Mouse (Mus musculus) spleen, embryonic (tissue): ENCODE results near the gene Gm49394.

Experiments
- CTCF ChIA-PET: fragments of 350-600 bp; sonication (Branson Sonifier 250); formaldehyde crosslinking; loops from one replicate; lab custom pipeline; 2022; lab: Charles Lee

Gm49394 gene

DNA sequence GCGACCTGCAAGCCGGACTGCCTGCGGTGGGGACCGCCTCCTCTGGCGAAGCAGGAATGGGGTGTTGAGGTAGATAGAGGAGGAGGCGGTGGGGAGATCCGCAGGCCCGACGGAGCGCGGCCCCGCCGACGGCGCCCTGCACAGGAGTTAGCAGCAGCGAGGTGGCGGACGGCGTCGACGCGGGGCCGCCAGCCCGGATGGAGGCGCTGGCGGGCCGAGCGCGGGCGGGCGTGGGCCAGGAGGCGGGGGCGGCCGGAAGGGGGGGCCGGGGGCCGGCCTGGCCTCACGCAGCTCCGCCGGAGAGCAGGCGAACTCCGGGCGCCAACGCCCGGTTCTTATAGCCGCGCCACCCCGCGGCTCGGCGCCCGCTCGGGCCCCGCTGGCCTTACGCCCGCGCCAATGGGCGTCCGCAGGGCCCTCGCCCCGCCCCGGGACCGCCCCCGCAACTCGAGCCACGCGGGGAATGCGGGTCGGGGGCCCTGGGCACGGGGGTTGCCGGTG is 10.5 kb downstream of the Gm49394 start:
- CTCF ChIA-PET = no interaction called here

DNA sequence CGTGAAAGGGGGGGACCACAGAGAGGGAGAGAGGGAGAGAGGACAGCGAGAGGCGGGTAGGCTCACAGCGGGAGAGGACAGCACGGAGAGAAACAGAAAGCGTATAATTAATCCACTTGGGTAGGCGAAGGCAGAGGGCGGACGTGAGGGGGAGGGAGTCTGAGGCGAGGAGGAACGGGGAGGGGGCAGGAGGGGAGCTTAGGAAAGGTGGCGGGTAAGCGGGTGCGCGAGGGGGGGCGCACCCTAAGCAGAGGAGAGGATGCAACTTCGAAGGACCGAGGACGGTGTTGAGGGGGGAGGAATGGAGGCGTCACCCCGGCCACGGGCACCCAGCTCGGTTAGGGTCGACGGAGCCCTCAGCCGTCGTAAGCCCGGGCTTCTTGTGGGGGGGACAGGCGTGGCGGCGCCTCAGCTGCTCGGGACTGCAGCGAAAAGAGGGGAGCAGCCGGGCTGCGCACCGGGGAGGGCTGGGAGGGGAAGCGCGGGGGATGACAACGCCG is 11.0 kb downstream of the Gm49394 start:
- CTCF ChIA-PET = no interaction called here

DNA sequence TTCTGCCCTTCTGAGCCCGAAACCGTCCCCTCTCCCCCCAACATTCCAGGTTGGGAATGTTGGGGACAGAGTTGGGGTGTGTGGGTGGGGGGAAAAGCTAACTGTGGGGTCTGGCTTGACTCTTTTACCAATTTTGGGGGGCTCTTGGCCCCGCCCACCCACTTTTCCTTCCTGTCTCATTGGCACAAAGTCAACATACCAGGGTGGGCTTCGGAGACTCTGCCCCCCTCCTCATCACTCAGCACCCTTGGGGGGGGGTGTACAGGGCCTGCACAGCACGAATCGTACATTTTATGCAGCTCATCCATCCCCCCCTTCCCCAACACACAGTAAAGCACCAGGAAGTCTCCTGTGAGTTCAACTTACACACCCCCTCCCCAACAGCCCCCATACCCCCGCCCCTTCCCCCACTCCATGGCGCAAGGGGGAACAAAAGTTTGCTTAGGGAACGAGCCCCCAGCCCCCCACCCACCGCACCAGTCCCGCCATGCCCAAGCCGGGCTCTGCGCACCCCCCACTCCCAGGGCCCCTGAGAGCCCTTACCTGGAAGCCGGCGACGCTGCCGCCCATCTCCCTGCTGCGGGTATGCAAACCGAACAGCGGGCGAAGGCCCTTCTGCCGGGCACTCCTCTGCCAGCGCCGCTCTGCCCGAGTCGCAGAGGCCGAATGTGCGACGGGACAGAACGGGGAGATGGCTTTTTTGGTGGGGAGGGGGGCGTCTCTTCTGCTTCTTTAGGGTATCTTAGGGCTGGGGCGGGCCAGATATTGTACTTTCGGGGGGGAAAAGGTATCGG is 11.7 kb downstream of the Gm49394 start:
- CTCF ChIA-PET = interaction anchor here (0.7 kb wide), 2 partner anchors 49 to 190 kb away, joined by 3 read pairs; no protein-coding TSS in a partner anchor

DNA sequence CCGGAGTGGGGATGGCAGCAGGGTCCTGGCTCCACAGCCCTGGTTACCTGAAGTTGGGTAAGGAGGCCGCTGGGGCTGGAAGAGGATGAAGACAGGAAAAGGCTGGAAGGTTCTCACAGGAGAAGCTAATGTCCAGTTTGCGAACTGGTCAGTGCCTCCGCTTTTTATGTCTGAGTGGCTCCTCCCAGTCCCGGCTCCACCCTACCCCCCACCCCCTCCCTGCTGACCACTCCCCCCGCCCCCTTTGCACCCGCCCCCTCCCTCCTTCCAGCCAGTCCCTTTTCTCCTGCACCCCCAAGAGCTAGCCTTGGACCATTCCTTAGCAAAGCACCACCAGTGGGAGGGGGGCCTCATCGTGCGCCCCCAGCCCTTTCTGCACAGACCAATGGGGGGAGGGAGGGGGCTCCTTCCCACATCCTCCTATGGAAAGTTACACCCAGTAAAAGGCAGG is 12.4 kb downstream of the Gm49394 start:
- CTCF ChIA-PET = interaction anchor here (0.7 kb wide), 2 partner anchors 48 to 189 kb away, joined by 3 read pairs; no protein-coding TSS in a partner anchor

GRCm38 (mm10) chr7:142656055-142656454 is 13.7 kb downstream of the Gm49394 start:
- CTCF ChIA-PET = interaction anchor here (0.7 kb wide), 1 partner anchor 806 kb away, joined by 4 read pairs; no protein-coding TSS in a partner anchor

DNA sequence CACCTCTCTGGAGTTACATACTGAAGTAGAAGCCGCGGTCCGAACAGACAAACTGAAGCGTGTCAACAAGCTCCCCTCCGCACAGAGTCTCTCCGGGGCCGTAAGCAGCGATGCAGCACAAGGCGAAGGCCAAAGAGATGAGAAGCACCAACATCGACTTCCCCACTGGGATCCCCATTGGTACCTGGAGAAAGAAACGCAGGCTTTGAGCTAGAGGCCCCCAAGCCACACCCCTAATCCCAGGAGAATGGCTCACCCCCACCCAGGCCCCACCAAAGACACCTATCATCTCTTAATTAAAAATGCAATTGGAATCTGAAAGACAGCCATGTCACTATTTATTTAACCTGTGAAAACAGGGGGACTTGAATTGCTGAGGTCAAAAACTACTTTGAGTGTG is 14.1 kb downstream of the Gm49394 start:
- CTCF ChIA-PET = interaction anchor here (0.7 kb wide), 1 partner anchor 807 kb away, joined by 4 read pairs; no protein-coding TSS in a partner anchor

GRCm38 (mm10) chr7:142653726-142654125 is 16.0 kb downstream of the Gm49394 start:
- CTCF ChIA-PET = no interaction called here

DNA sequence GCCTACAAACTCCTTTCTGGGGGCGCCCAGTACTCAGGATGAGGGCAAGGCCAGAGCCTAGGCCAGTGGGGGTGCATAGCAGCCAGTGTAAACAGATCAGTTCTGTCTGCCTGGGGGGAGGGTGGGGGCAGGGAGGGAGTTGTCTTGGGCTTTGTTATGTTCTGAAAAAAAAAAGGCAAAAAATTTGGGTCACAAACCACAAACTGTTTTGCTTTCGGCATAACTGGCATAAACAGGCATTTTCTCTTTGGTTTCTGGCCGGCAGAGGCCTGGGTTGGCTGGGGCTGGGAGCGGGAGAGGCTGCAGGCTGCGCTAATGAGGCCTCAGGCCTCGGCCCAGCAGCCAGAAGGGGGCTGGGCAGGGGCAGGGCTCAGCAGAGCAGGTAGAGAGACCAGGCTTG is 23.1 kb downstream of the Gm49394 start:
- CTCF ChIA-PET = no interaction called here

GRCm38 (mm10) chr7:142645045-142645444 is 24.7 kb downstream of the Gm49394 start:
- CTCF ChIA-PET = no interaction called here

DNA sequence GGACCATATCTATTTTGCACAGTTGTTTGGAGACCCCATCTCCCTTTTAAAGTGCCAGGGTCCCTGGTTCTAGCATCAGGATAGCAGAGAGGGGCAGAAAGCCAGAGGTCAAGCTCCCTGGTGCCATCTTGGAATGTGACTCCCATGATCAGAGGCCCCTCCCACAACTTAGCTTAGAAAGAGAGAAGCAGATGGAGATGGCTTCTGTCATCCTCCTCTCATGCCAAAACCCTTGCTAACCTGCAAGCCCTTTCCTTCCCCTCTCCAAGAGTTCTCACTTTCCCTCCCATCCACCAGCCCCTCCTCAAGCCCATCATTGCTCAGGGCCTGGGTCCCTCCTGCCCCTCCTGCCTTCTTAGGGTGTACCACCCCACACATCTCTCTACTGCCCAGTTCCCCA is 33.6 kb downstream of the Gm49394 start:
- CTCF ChIA-PET = no interaction called here

GRCm38 (mm10) chr7:142630691-142631090 is 39.1 kb downstream of the Gm49394 start:
- CTCF ChIA-PET = no interaction called here

GRCm38 (mm10) chr7:142629806-142630205 is 39.9 kb downstream of the Gm49394 start:
- CTCF ChIA-PET = no interaction called here

DNA sequence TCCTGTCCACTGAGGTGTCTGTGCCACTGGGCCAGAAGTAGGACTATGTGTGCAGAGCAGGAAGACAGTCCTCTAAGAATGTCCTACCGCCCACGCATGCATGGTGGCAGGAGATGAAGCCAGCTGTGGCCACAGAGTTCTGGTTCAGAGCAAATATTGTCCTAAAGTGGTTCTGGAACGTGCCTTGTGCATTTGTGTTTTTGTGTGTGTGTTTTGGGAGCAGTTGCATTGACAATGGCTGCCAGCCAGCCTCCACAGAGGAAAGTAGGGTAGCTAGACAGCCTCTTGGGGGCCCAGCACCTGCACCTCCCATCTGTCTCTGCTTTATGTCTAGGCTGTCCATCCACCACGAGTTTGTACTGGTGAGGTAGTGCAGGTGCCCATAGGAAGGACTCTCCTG is 47.6 kb downstream of the Gm49394 start:
- CTCF ChIA-PET = no interaction called here

DNA sequence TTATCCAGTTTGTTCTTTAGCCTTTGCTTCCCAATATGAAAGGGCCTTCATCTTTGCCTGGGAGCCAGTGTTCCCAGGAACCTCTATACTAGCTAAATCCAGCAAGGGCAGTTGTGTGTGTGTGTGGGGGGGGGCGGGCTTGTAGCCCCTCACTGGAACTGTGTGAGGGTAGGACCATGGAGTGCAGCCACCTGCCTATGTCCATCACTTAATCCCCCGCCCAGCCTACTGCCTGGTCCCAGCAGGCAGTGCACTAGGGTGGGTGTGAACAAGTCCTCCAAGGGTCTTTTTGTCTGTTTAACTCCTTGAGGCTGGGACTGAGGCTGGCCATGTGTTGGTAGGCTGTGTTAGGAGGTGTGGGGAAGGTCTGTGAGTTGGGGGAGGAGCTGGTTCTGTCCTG is 56.7 kb downstream of the Gm49394 start:
- CTCF ChIA-PET = interaction anchor here (0.6 kb wide), 1 partner anchor 1859 kb away, joined by 4 read pairs; no protein-coding TSS in a partner anchor

GRCm38 (mm10) chr7:142610627-142611406 is 58.9 kb downstream of the Gm49394 start:
- CTCF ChIA-PET = interaction anchor here (1.1 kb wide), 1 partner anchor 61 kb away, joined by 10 read pairs; no protein-coding TSS in a partner anchor

GRCm38 (mm10) chr7:142600921-142601320 is 68.8 kb downstream of the Gm49394 start:
- CTCF ChIA-PET = no interaction called here
